Mouse (Mus musculus) heart, postnatal 0 days (tissue): ENCODE measurements at regions not wholly inside any gene's neighbourhood (a gene's known extent, or its start where the extent isn't known, plus 50 kb on each side); places are given as distances from the start of the nearest gene placed in this dataset.

Experiments
- CTCF ChIP-seq: IDR thresholded peaks from 2 replicates; pipeline ENCODE4 v1.5.1; 2016; ENCODE audit warnings: antibody characterized with exemption, control low read depth, low read depth
- EP300 ChIP-seq: IDR thresholded peaks from 2 replicates; pipeline ENCODE4 v1.6.1; 2016; ENCODE audit warnings: antibody characterized with exemption, low read depth

- TF ChIP-seq CTCF (no peak), EP300 (no peak)
These were observed 287.0 kb upstream of the Rps6ka3 start for GRCm38 (mm10) chrX:158923081-158923561.
